Mouse (Mus musculus) intestine, embryonic 16.5 days (tissue): Measurements from ENCODE around the gene Dcst1. TPM values are rescaled to one million over a fixed set of nuclear protein-coding genes. Genes with fewer than 3 reads are reported as not detected.

ENCODE experiments used
- ATAC-seq: fragments of 200-750 bp; cut with Nextera tagmentation; 2 replicates; pipeline ENCODE4 v1.8.0; 2017; ENCODE audit warnings: moderate TSS enrichment, moderate library complexity
- H3K27ac ChIP-seq: fragments of 300-500 bp; sonication (generic); 2 replicates; pipeline ENCODE4 v1.5.1; 2014; ENCODE audit warnings: mild to moderate bottlenecking, low read length
- H3K27me3 ChIP-seq: fragments of 300-500 bp; sonication (generic); replicated peaks from 2 replicates; pipeline ENCODE4 v1.6.1; 2014; ENCODE audit warnings: low read length, control low read depth, mixed read lengths; ENCODE audit not compliant: control insufficient read depth, insufficient read depth
- H3K36me3 ChIP-seq: fragments of 300-500 bp; sonication (generic); 2 replicates; pipeline ENCODE4 v1.6.1; 2014; ENCODE audit warnings: low read length, control low read depth; ENCODE audit not compliant: control insufficient read depth, insufficient read depth
- H3K4me1 ChIP-seq: fragments of 300-500 bp; sonication (generic); 2 replicates; pipeline ENCODE4 v1.6.1; 2014; ENCODE audit warnings: low read length, control low read depth, mixed read lengths; ENCODE audit not compliant: control insufficient read depth, insufficient read depth
- H3K4me2 ChIP-seq: fragments of 300-500 bp; sonication (generic); 2 replicates; pipeline ENCODE4 v1.6.1; 2014; ENCODE audit warnings: low read depth, low read length, control low read depth
- H3K4me3 ChIP-seq: fragments of 300-500 bp; sonication (generic); 2 replicates; pipeline ENCODE4 v1.5.1; 2014; ENCODE audit warnings: mild to moderate bottlenecking, low read length
- H3K9ac ChIP-seq: fragments of 300-500 bp; sonication (generic); 2 replicates; pipeline ENCODE4 v1.6.1; 2014; ENCODE audit warnings: low read depth, low read length
- H3K9me3 ChIP-seq: fragments of 300-500 bp; sonication (generic); 2 replicates; pipeline ENCODE4 v1.6.1; 2016; ENCODE audit warnings: low read length, control low read depth; ENCODE audit not compliant: control insufficient read depth
- WGBS: fragments of 180-500 bp; shearing (Covaris S2); extraction: QIAGEN DNeasy Blood & Tissue Kit; methylation state at CpG from one replicate; pipeline ENCODE4 v1.1.7; 2014; 5-methylcytosine and 5-hydroxymethylcytosine counted together
- polyA plus RNA-seq: library from polyadenylated mRNA; unstranded; fragments of >200 nt; fragmentation: Nextera tagmentation; extraction: Ambion mirVana; gene quantifications from 2 replicates; pipeline ENCODE4 v1.2.1, GENCODE M21; 2015

The Dcst1 gene
- polyA plus RNA-seq, 1 experiment from 2014 or later: 3.5 TPM

- no peak for ATAC-seq
- no peaks in the 10 kb centered on the region for H3K9me3 ChIP-seq
- H3K27ac ChIP-seq: peak overlapping the region; percentile 99
- H3K4me2 ChIP-seq: peak overlapping the region; percentile 94
- peak overlapping the region; percentile 85 for H3K9ac ChIP-seq
- WGBS: 30% methylated on average over 5 of the region's 5 CpGs
- peak overlapping the region; percentile 77 for H3K4me3 ChIP-seq
- H3K4me1 ChIP-seq: peaks cover 50% of the 10 kb centered on the region
- no peaks in the 10 kb centered on the region for H3K27me3 ChIP-seq
- no peaks in the 10 kb centered on the region for H3K36me3 ChIP-seq
Observed at GRCm38 (mm10) chr3:89390111-89390515, 25.1 kb upstream of the Dcst1 start.

- Histone ChIP-seq H3K36me3 (0 out of 2 replicates have a peak, but pooled peaks cover 1% of the 10 kb centered on the region), H3K9ac (peak overlapping the region; percentile 85; the same call in 1 of the 2 replicates), H3K9me3 (no peaks in the 10 kb centered on the region), H3K27ac (peak overlapping the region; percentile 99), H3K27me3 (no peaks in the 10 kb centered on the region), H3K4me2 (peak overlapping the region; percentile 40), H3K4me3 (peak overlapping the region; percentile 77; the same call in 1 of the 2 replicates), H3K4me1 (peaks cover 58% of the 10 kb centered on the region)
- 41% methylated on average over 6 of the region's 6 CpGs for WGBS
- peak; percentile 41 for ATAC-seq
Observed at GRCm38 (mm10) chr3:89388901-89389740, 24.1 kb upstream of the Dcst1 start.

- peak overlapping the region; percentile 57; the same call in 1 of the 2 replicates for H3K9ac ChIP-seq
- H3K27ac ChIP-seq: peak overlapping the region; percentile 99
- H3K36me3 ChIP-seq: 0 out of 2 replicates have a peak, but pooled peaks cover 2% of the 10 kb centered on the region
- H3K4me2 ChIP-seq: peak overlapping the region; percentile 59
- no peaks in the 10 kb centered on the region for H3K27me3 ChIP-seq
- no peaks in the 10 kb centered on the region for H3K9me3 ChIP-seq
- ATAC-seq: peak; percentile 85
- H3K4me3 ChIP-seq: peak overlapping the region; percentile 38
- WGBS: 49% methylated on average over 11 of the region's 11 CpGs
- peaks cover 61% of the 10 kb centered on the region for H3K4me1 ChIP-seq
Observed at GRCm38 (mm10) chr3:89388134-89388881, 23.3 kb upstream of the Dcst1 start.

GRCm38 (mm10) chr3:89387632-89388031, 22.6 kb upstream of the Dcst1 start:
- peak overlapping the region; percentile 90 for H3K27ac ChIP-seq
- no peaks in the 10 kb centered on the region for H3K9me3 ChIP-seq
- H3K27me3 ChIP-seq: no peaks in the 10 kb centered on the region
- ATAC-seq: no peak
- peak overlapping the region; percentile 57 for H3K9ac ChIP-seq
- 0 out of 2 replicates have a peak, but pooled peaks cover 2% of the 10 kb centered on the region for H3K36me3 ChIP-seq
- H3K4me1 ChIP-seq: peaks cover 61% of the 10 kb centered on the region
- H3K4me2 ChIP-seq: peak overlapping the region; percentile 59
- H3K4me3 ChIP-seq: peak overlapping the region; percentile 38
- 67% methylated on average over 11 of the region's 11 CpGs for WGBS

- Histone ChIP-seq H3K4me2 (peak overlapping the region; percentile 59), H3K4me3 (peak overlapping the region; percentile 38), H3K36me3 (0 out of 2 replicates have a peak, but pooled peaks cover 2% of the 10 kb centered on the region), H3K9ac (peak overlapping the region; percentile 57), H3K27ac (peak overlapping the region; percentile 90), H3K27me3 (no peaks in the 10 kb centered on the region), H3K4me1 (peaks cover 61% of the 10 kb centered on the region), H3K9me3 (no peaks in the 10 kb centered on the region)
- ATAC-seq: no peak
- WGBS: 54% methylated on average over 17 of the region's 17 CpGs
Observed at GRCm38 (mm10) chr3:89386438-89387420, 21.7 kb upstream of the Dcst1 start.

GRCm38 (mm10) chr3:89385451-89385850, 20.4 kb upstream of the Dcst1 start:
- no peak for ATAC-seq
- Histone ChIP-seq H3K4me2 (no peak overlapping the region), H3K4me3 (no peak overlapping the region), H3K9me3 (no peaks in the 10 kb centered on the region), H3K27ac (no peak overlapping the region), H3K27me3 (no peaks in the 10 kb centered on the region), H3K9ac (peak overlapping the region; percentile 42; the same call in 1 of the 2 replicates), H3K4me1 (peaks cover 49% of the 10 kb centered on the region), H3K36me3 (peaks cover 4% of the 10 kb centered on the region; the same call in 1 of the 2 replicates)
- WGBS: 57% methylated on average over 11 of the region's 11 CpGs

GRCm38 (mm10) chr3:89384331-89385076, 19.5 kb upstream of the Dcst1 start:
- no peak overlapping the region for H3K4me3 ChIP-seq
- no peak for ATAC-seq
- peaks cover 41% of the 10 kb centered on the region for H3K4me1 ChIP-seq
- H3K9ac ChIP-seq: 0 out of 2 replicates have a peak overlapping the region, but pooled peaks have one; percentile 22
- no peak overlapping the region; the same call in 1 of the 2 replicates for H3K27ac ChIP-seq
- H3K36me3 ChIP-seq: peaks cover 4% of the 10 kb centered on the region; the same call in 1 of the 2 replicates
- no peaks in the 10 kb centered on the region for H3K27me3 ChIP-seq
- WGBS: 70% methylated on average over 12 of the region's 12 CpGs
- no peaks in the 10 kb centered on the region for H3K9me3 ChIP-seq
- H3K4me2 ChIP-seq: no peak overlapping the region

GRCm38 (mm10) chr3:89383651-89384255, 18.7 kb upstream of the Dcst1 start:
- Histone ChIP-seq H3K4me1 (peaks cover 41% of the 10 kb centered on the region), H3K4me2 (no peak overlapping the region), H3K36me3 (peaks cover 4% of the 10 kb centered on the region; the same call in 1 of the 2 replicates), H3K9ac (no peak overlapping the region), H3K27me3 (no peaks in the 10 kb centered on the region), H3K4me3 (no peak overlapping the region), H3K27ac (no peak overlapping the region), H3K9me3 (no peaks in the 10 kb centered on the region)
- WGBS: 76% methylated on average over 5 of the region's 5 CpGs
- ATAC-seq: no peak
